Mouse (Mus musculus) midbrain, embryonic 11.5 days (tissue): ENCODE data around the gene Ihh. TPM values are rescaled to one million over a fixed set of nuclear protein-coding genes. Genes with fewer than 3 reads are reported as not detected.

Experiments
- ATAC-seq: fragments of 200-750 bp; cut with Nextera tagmentation; 2 replicates; pipeline ENCODE4 v1.8.0; 2017; ENCODE audit warnings: moderate TSS enrichment, moderate library complexity; ENCODE audit not compliant: low FRiP score
- DNase-seq: peaks from one replicate; pipeline ENCODE4 v3.0.0; 2015; ENCODE audit warnings: low spot score; ENCODE audit errors: missing footprints
- H3K27ac ChIP-seq: fragments of 300-500 bp; sonication (generic); 2 replicates; pipeline ENCODE4 v1.5.1; 2014; ENCODE audit warnings: low read depth, low read length
- H3K27me3 ChIP-seq: fragments of 300-500 bp; sonication (generic); 2 replicates; pipeline ENCODE4 v1.6.1; 2014; ENCODE audit warnings: mild to moderate bottlenecking, low read length, moderate library complexity, mixed read lengths; ENCODE audit not compliant: control insufficient read depth, insufficient read depth
- H3K36me3 ChIP-seq: fragments of 300-500 bp; sonication (generic); 2 replicates; pipeline ENCODE4 v1.6.1; 2014; ENCODE audit warnings: mild to moderate bottlenecking, low read length, moderate library complexity, mixed read lengths; ENCODE audit not compliant: control insufficient read depth, insufficient read depth
- H3K4me1 ChIP-seq: fragments of 300-500 bp; sonication (generic); 2 replicates; pipeline ENCODE4 v1.6.1; 2014; ENCODE audit warnings: low read length; ENCODE audit not compliant: control insufficient read depth, insufficient read depth
- H3K4me2 ChIP-seq: fragments of 300-500 bp; sonication (generic); 2 replicates; pipeline ENCODE4 v1.6.1; 2014; ENCODE audit warnings: mild to moderate bottlenecking, moderate library complexity
- H3K4me3 ChIP-seq: fragments of 300-500 bp; sonication (generic); 2 replicates; pipeline ENCODE4 v1.5.1; 2014; ENCODE audit warnings: low read depth, low read length
- H3K9ac ChIP-seq: fragments of 300-500 bp; sonication (generic); 2 replicates; pipeline ENCODE4 v1.6.1; 2014; ENCODE audit warnings: low read length
- H3K9me3 ChIP-seq: fragments of 300-500 bp; sonication (generic); 2 replicates; pipeline ENCODE4 v1.6.1; 2016; ENCODE audit warnings: low read length; ENCODE audit not compliant: control insufficient read depth
- WGBS: fragments of 180-500 bp; shearing (Covaris S2); extraction: QIAGEN DNeasy Blood & Tissue Kit; methylation state at CpG from one replicate; pipeline ENCODE4 v1.1.7; 2014; 5-methylcytosine and 5-hydroxymethylcytosine counted together
- polyA plus RNA-seq: library from polyadenylated mRNA; unstranded; fragments of >200 nt; fragmentation: Nextera tagmentation; extraction: Ambion mirVana; gene quantifications from 2 replicates; pipeline ENCODE4 v1.2.1, GENCODE M21; 2014

Ihh gene
- polyA plus RNA-seq, 1 experiment from 2014 or later = 0.22 TPM

- ATAC-seq (no peak), DNase-seq (peak; percentile 90)
- H3K27ac ChIP-seq = no peak overlapping the region
- 34% methylated on average over 6 of the region's 6 CpGs for WGBS
- H3K9ac ChIP-seq = no peak overlapping the region
- no peaks in the 10 kb centered on the region for H3K4me1 ChIP-seq
- H3K4me2 ChIP-seq = no peak overlapping the region
- H3K9me3 ChIP-seq = no peaks in the 10 kb centered on the region
- H3K27me3 ChIP-seq = no peaks in the 10 kb centered on the region
- H3K4me3 ChIP-seq = no peak overlapping the region
- H3K36me3 ChIP-seq = no peaks in the 10 kb centered on the region
Measured at GRCm38 (mm10) chr1:74926721-74927120, 24.8 kb downstream of the Ihh start.

- Histone ChIP-seq H3K27me3 (no peaks in the 10 kb centered on the region), H3K4me2 (no peak overlapping the region), H3K4me1 (no peaks in the 10 kb centered on the region), H3K9me3 (no peaks in the 10 kb centered on the region), H3K9ac (no peak overlapping the region), H3K4me3 (no peak overlapping the region), H3K27ac (no peak overlapping the region), H3K36me3 (no peaks in the 10 kb centered on the region)
- WGBS = 69% methylated on average over 4 of the region's 4 CpGs
- no peak for DNase-seq
- no peak for ATAC-seq
Measured at GRCm38 (mm10) chr1:74924464-74924863, 27.0 kb downstream of the Ihh start.

- H3K9ac ChIP-seq = no peak overlapping the region
- peak; percentile 89 for DNase-seq
- no peak for ATAC-seq
- H3K4me1 ChIP-seq = no peaks in the 10 kb centered on the region
- H3K4me2 ChIP-seq = no peak overlapping the region
- H3K9me3 ChIP-seq = no peaks in the 10 kb centered on the region
- H3K4me3 ChIP-seq = no peak overlapping the region
- WGBS = 23% methylated on average over 13 of the region's 13 CpGs
- no peaks in the 10 kb centered on the region for H3K36me3 ChIP-seq
- H3K27me3 ChIP-seq = no peaks in the 10 kb centered on the region
- H3K27ac ChIP-seq = no peak overlapping the region
Measured at GRCm38 (mm10) chr1:74915706-74916105, 35.8 kb downstream of the Ihh start.

GRCm38 (mm10) chr1:74902191-74902590 lies 49.3 kb downstream of the Ihh start:
- WGBS = 20% methylated on average over 6 of the region's 6 CpGs
- H3K4me2 ChIP-seq = no peak overlapping the region
- DNase-seq = peak; percentile 83

GRCm38 (mm10) chr1:74901686-74902085 lies 49.8 kb downstream of the Ihh start:
- H3K36me3 ChIP-seq = no peaks in the 10 kb centered on the region
- WGBS = 1% methylated on average over 3 of the region's 3 CpGs
- H3K4me3 ChIP-seq = no peak overlapping the region
- DNase-seq (peak; percentile 97), ATAC-seq (no peak)
- no peaks in the 10 kb centered on the region for H3K9me3 ChIP-seq
- H3K4me2 ChIP-seq = no peak overlapping the region
- peaks cover 46% of the 10 kb centered on the region for H3K27me3 ChIP-seq
- H3K9ac ChIP-seq = no peak overlapping the region
- H3K27ac ChIP-seq = no peak overlapping the region
- H3K4me1 ChIP-seq = peaks cover 16% of the 10 kb centered on the region

More at GRCm38 (mm10) chr1:74902191-74902590, 49.3 kb downstream of the Ihh start:
- Histone ChIP-seq H3K9me3 (no peaks in the 10 kb centered on the region), H3K9ac (no peak overlapping the region), H3K4me3 (no peak overlapping the region), H3K36me3 (no peaks in the 10 kb centered on the region), H3K27me3 (peaks cover 42% of the 10 kb centered on the region), H3K27ac (no peak overlapping the region), H3K4me1 (peaks cover 16% of the 10 kb centered on the region)
- ATAC-seq = no peak

GRCm38 (mm10) chr1:74900341-74901285 lies 50.9 kb downstream of the Ihh start:
- peaks cover 16% of the 10 kb centered on the region for H3K4me1 ChIP-seq
- H3K4me2 ChIP-seq = peak overlapping the region; percentile 52
- under 1% methylated on average over 48 of the region's 66 CpGs for WGBS
- peak overlapping the region; percentile 24; the same call in 1 of the 2 replicates for H3K9ac ChIP-seq
- ATAC-seq = no peak
- peak; percentile 92 for DNase-seq
- H3K4me3 ChIP-seq = peak overlapping the region; percentile 32
- no peak overlapping the region for H3K27ac ChIP-seq
- H3K9me3 ChIP-seq = no peaks in the 10 kb centered on the region
- no peaks in the 10 kb centered on the region for H3K36me3 ChIP-seq
- H3K27me3 ChIP-seq = peaks cover 56% of the 10 kb centered on the region

- Histone ChIP-seq H3K9me3 (no peaks in the 10 kb centered on the region), H3K4me3 (no peak overlapping the region), H3K9ac (no peak overlapping the region), H3K4me2 (no peak overlapping the region), H3K36me3 (no peaks in the 10 kb centered on the region), H3K27me3 (peaks cover 64% of the 10 kb centered on the region), H3K4me1 (peaks cover 16% of the 10 kb centered on the region), H3K27ac (no peak overlapping the region)
- ATAC-seq (no peak), DNase-seq (peak; percentile 85)
- WGBS = 7% methylated on average over 8 of the region's 10 CpGs
Measured at GRCm38 (mm10) chr1:74898656-74899431, 52.6 kb downstream of the Ihh start.

GRCm38 (mm10) chr1:74897976-74898375 lies 53.5 kb downstream of the Ihh start:
- H3K27ac ChIP-seq = no peak overlapping the region
- DNase-seq = peak; percentile 83

More at GRCm38 (mm10) chr1:74897976-74898375, 53.5 kb downstream of the Ihh start:
- Histone ChIP-seq H3K4me3 (no peak overlapping the region), H3K4me2 (no peak overlapping the region), H3K9ac (no peak overlapping the region), H3K27me3 (peaks cover 72% of the 10 kb centered on the region), H3K36me3 (no peaks in the 10 kb centered on the region), H3K4me1 (peaks cover 16% of the 10 kb centered on the region), H3K9me3 (no peaks in the 10 kb centered on the region)
- peak; percentile 15; the same call in 1 of the 2 replicates for ATAC-seq
- 3% methylated on average over 7 of the region's 7 CpGs for whole genome bisulfite sequencing
